Mouse (Mus musculus) CH12.LX (cell line): ENCODE measurements around the gene Ovol3.

ENCODE experiments used
- CTCF ChIP-seq, 2 experiments: IDR thresholded peaks in 1 of 2; conservative IDR thresholded peaks in 1 of 2; 2 replicates each; pipeline ENCODE4 v1.5.1; 2011 to 2012; ENCODE audit warnings: low read depth in 2 of 2, low read length in 2 of 2, improper control_type of control experiment in 1 of 2, inconsistent platforms in 1 of 2, mild to moderate bottlenecking in 1 of 2, moderate library complexity in 1 of 2
- E2F4 ChIP-seq: IDR thresholded peaks from 2 replicates; pipeline ENCODE4 v1.6.1; 2011; ENCODE audit warnings: low read depth, low read length, improper control_type of control experiment; ENCODE audit not compliant: insufficient replicate concordance
- ELF1 ChIP-seq: IDR thresholded peaks from 2 replicates; pipeline ENCODE4 v1.6.1; 2014; ENCODE audit warnings: low read depth, mild to moderate bottlenecking, inconsistent platforms, low read length, improper control_type of control experiment
- EP300 ChIP-seq: IDR thresholded peaks from 2 replicates; pipeline ENCODE4 v1.6.1; 2011; ENCODE audit warnings: low read length, improper control_type of control experiment
- MAX ChIP-seq: IDR thresholded peaks from 2 replicates; pipeline ENCODE4 v1.6.1; 2011; ENCODE audit warnings: low read length, improper control_type of control experiment
- MEF2A ChIP-seq: IDR thresholded peaks from 2 replicates; pipeline ENCODE4 v1.6.1; 2014; ENCODE audit warnings: low read depth, mild to moderate bottlenecking, inconsistent platforms, low read length, improper control_type of control experiment, borderline replicate concordance
- POLR2A ChIP-seq: IDR thresholded peaks from 2 replicates; pipeline ENCODE4 v1.6.1; 2011; ENCODE audit warnings: low read depth, mild to moderate bottlenecking, improper control_type of control experiment, low read length
- RAD21 ChIP-seq: IDR thresholded peaks from 2 replicates; pipeline ENCODE4 v1.6.1; 2011; ENCODE audit warnings: low read depth, mild to moderate bottlenecking, low read length, improper control_type of control experiment, moderate library complexity
- SIN3A ChIP-seq: IDR thresholded peaks from 2 replicates; pipeline ENCODE4 v1.6.1; 2012; ENCODE audit warnings: low read length, improper control_type of control experiment, inconsistent platforms
- SMC3 ChIP-seq: IDR thresholded peaks from 2 replicates; pipeline ENCODE4 v1.6.1; 2011; ENCODE audit warnings: low read depth, low read length, improper control_type of control experiment

DNA sequence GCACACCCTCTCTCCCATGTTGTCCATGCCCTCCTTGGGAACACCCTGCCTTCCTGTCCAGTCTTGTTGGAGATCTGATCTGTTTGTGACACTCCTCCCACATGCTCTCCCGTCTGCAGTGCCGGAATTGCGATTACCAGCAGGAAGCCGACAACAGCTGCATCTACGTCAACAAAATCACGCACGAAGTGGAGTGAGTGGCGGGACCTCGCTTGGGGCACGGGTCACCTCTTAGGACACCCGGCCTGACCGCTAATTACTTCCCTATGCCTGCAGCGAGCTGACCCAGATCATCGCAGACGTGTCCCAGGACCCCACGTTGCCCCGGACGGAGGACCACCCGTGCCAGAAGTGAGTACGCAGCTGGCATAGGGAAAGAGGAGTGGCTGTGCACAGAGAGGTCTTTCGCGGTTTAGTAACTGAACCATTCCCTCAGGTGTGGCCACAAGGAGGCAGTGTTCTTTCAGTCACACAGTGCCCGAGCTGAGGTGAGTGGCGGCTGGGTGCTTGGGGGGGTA, 2.8 kb downstream of the Ovol3 start:
- TF ChIP-seq MAX (no peak), RAD21 (peak; percentile 36), CTCF (conservative IDR thresholded peaks at IDR 0.05 in 1 of 2, IDR thresholded peaks at IDR 0.05 in 1 of 2; ENCODE audit: low read depth in 2 of 2, low read length in 2 of 2) (peak in 1 of 2 experiments; percentile 68; a peak in 2 of 4 replicates), MEF2A (no peak), SMC3 (peak; percentile 40), ELF1 (no peak), E2F4 (no peak), SIN3A (no peak), EP300 (no peak), POLR2A (no peak)
